Mouse (Mus musculus) MEL-GATA-1-ER (cell line): ENCODE results near the gene Nlrp4c.
"Not testable (repeated sequence)": the region's sequence is repeated elsewhere in the genome, so short reads cannot be mapped to it uniquely, and the experiment has no call there.

Source experiments
- DNase-seq: peaks from one replicate; pipeline ENCODE4 v3.0.0-alpha.2; 2012; ENCODE audit warnings: low read depth; ENCODE audit errors: extremely low read depth

Nlrp4c gene

DNA sequence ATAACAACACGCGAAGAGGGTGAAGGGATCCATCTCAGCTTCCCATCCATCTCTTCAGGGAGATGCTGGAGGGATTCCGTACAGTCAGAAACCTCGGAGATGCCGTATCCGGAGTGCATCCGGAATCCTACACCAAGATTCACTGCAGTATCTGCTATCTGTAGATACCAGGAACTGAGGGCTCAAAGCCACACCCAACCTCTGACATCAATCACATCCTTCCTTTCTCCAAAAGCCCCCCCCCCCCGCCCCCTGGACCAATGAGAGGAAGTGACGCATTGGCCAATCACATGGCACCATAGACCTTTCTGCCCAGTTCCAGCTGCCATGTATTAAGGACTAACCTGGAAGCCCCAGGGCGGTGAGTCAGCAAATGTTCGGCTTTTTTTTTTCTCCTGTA lies at the start of gene Nlrp4c:
TSS of gene Nlrp4c (plus strand) at position 301 of the 400 bp plus-strand sequence.
- DNase-seq: no peak

GRCm38 (mm10) chr7:6010910-6011309 lies 34.1 kb upstream of the Nlrp4c start, which contains the start of gene Vmn1r65:
Gene Vmn1r65, minus strand, starts transcription at chr7:6011010.
- DNase-seq: no peak

- no peak for DNase-seq
These were observed 74.5 kb downstream of the Nlrp4c start for GRCm38 (mm10) chr7:6119501-6119900.

- DNase-seq: not testable (repeated sequence)
These were observed 75.1 kb downstream of the Nlrp4c start for GRCm38 (mm10) chr7:6120104-6120503.

DNA sequence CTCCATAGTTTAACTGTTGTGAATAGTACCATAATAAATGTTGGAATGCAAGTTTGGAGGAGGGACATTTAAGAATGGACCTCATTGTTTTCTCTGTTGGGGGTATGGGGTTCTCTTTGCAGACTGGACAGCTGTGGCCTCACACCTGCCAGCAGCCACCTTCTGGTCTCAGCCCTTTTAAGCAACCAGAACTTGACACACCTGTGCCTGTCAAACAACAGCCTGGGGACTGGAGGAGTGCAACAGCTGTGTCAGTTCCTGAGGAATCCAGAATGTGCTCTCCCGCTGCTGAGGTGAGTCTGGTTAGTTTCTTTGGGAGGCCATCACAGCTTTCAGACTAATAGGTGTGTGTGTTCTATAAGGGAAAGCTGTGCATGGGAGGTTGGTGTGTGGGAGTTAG lies 76.2 kb downstream of the Nlrp4c start:
- DNase-seq: not testable (repeated sequence)

GRCm38 (mm10) chr7:6126690-6127448 lies 81.9 kb downstream of the Nlrp4c start:
- peak; percentile 62 for DNase-seq

GRCm38 (mm10) chr7:6130346-6130745 lies 85.4 kb downstream of the Nlrp4c start:
- no peak for DNase-seq

DNA sequence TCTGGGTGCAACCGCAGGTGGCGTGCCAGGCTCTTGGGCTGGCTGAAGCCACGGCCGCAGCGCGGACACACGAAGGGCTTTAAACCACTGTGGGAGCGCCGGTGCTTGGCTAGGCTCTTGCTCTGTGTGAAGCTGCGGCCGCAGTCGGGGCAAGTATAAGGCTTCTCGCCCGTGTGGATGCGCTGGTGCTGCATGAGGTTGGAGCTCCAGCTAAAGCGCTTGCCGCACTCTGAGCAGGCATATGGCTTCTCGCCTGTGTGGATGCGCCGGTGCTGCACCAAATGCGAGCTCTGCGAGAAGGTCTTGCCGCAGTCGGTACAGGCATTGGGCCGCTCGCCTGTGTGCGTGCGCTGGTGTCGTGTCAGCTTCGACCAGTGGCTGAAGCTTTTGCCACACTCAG lies 87.7 kb downstream of the Nlrp4c start:
- no peak for DNase-seq

DNA sequence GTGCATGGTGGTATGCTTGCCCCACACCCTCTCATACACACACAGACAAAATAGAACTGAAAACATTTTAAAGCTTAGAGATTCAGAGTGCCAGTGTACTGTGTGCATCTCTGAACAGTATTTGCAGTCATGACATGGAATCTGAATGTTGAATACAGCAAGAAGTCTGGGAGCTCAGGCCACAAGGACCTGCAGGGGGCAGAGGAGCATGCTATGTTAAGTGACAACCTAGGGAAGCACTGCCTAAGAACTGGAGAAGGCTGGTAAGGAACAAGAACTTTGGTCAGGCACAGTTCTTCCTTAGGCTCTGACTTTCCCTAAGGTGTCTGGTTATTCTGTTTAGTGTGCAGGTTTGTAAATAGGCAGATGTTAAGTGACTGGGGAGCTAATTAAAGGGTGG lies 91.5 kb downstream of the Nlrp4c start:
- DNase-seq: no peak

DNA sequence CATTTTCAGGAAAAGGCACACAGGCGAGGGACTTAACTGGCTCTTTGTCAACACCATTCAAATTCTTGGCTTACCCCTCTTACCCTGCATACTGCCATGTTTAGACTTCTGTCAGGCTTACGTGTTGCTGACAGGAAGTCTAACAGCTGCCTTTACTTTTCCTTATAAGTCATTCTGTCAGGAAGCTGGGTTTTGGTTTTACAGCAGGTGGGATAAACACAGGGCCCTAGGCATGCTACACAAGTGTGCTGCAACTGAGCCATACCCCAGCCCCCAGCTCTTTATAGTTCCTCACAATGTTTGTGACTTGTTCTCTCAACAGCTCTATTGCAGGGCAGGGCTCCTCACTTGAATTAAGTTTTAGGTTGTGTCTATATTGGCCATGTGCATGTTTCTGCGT lies 94.3 kb downstream of the Nlrp4c start:
- no peak for DNase-seq

GRCm38 (mm10) chr7:6143991-6144531 lies 99.1 kb downstream of the Nlrp4c start:
- DNase-seq: no peak

DNA sequence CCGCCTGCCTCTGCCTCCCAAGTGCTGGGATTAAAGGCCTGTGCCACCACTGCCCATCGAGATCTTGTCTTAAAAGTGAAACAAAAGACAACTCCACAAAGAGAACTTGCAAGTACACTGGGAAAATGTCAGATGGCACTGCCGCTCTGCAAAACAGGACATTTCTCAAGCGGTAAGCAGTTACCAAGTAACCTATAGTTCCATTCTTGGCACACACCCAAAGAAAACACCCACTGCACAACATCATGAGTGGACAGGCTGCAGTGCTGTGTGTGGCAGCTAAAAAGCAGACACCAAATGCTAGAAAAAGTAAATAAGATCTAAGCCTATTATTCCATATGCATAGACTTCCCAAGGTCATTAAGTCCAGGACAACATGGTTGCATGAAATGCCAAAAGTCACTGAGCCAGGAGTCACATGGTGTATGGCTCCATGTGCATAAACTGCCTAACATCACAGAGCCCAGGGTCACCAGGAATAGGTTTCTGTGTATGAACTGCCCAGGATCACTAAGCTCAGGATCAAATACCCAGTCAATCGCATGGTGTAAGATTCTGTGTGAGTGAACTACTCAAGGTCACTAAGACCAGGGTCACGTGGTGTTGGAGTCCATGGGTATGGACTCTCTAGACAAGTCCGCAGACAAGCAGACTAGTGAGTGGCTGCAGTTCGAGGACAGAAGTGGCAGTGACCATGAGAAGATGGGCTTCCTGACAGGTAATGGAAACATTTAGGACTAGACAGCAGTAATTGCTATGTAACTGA lies 100.6 kb downstream of the Nlrp4c start:
- no peak for DNase-seq

DNA sequence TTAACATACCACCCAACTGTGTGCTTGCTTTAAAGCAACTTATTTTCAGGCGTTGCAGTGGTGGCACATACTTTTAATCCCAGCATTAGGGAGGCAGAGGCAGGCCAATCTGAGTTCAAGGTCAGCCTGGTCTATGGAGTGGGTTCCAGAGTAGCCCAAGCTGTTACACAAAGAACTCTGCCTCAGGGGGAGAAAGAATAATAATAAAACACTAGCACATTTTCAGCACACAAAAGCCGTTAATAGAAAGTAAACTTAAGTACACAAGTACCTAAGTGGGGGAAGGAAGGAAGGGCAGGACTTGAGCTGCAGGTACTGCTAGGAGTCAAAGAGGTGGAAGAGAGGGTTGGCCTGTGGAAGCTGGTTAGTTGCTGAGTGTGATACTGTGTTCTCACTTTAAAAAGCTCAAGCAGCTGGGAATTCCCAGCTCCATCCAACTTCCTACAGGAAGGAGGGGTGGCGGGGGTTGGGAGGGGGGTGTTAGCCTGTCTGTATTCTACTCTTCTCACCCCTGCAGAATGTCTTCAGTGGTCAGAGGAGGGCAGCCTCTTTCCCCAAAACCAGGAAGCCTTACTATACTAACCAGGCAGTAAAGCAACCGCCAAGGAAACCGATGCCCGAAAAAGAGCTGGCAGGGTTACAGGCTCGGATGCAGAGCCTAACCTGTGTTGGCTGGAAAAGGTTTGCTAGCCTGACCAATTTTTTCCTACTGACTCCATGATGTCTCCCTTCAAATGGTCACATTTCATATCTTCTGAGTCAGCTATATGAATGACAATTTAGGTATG lies 101.4 kb downstream of the Nlrp4c start:
- no peak for DNase-seq

DNA sequence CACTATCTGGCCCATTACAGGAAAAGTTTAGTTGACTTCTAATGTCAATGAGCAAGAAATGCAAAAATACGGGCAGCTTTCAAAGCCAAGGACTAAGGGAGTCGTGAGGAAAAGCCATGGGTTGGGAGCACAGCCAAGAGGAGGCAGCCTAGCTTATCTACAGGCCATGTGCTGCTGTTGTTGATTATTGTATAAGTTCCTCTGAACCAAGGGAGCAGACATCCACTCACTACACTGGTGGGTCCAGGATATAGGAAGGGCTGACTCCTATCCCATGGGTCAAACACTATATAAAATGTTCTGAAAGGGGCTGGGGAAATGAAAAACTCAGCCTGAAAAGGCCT lies 102.0 kb downstream of the Nlrp4c start:
- no peak for DNase-seq

DNA sequence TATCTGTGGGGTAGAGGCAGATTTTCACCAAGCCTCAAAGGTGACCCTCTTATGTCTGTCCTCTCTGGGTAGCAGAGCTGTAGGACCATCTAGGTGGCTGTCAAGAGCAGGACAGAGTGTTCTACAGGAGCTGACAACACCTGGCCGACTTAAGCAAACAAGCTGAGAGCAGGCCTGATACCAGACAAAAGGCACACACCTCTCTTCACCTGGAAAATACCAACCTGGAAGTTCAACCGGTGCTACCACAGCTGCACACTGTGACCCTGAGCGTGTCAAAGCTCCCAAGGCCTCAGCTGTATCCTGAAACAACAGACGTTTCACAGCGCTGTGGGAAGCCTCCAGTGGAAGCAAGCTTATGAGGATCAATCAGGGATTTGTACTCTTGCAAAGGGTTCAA lies 102.7 kb downstream of the Nlrp4c start:
- DNase-seq: no peak

DNA sequence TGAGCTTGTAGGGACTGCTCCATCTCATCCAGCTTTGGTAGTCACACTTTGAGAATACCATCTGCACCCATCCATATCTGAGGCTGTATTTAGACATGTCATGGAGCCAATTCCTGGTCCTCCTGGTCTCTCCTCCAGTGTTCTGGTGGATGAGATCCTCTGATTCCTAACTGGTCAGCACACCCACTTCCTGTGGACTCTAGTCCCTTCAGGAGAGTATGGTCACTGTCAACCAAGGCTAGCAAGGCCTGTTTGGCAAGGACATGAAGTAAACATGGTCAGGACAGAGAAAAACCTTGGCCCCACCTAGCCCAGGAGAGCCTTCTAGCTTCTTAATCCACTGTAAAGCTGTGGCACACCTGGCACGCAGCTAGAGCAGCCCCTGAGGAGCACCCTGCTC lies 106.3 kb downstream of the Nlrp4c start:
- no peak for DNase-seq

DNA sequence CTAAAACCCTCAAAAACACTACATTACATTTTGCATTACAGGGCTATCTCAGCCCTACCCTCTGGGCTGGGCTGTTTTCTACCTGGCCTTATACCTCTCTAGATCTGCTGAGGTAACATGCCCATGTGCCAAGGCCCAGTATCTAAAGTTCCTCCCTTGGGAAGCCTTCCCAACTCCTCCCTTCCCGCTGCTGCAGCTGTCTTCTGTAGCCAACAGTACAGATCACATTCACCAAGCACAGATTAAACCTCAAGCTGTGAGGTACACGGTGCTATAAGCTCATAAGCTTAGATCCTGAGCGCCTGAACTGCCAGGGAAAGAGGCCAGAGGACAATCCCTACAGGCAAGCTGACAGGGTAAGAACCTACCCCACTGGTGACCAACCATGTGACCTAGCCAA lies 107.1 kb downstream of the Nlrp4c start:
- DNase-seq: no peak

DNA sequence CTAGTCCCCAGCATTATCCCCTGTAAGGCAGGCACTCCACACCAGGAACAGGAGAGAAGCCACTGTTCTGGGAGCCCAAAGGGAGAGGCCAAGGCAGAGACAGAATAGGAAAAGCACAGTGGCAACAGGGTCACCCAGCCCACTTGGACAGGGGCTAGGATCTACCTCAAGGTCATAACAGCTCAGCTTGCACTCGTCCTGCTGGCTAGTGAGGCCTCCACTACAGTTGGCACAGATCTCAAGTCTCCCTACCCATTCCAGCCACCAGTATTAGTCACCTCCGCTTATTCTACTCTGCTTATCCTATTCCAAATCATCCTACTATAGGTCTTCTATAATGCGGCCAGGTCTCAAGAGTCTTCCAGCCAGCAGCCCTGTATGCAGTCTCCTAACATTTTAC lies 108.2 kb downstream of the Nlrp4c start:
- DNase-seq: no peak

DNA sequence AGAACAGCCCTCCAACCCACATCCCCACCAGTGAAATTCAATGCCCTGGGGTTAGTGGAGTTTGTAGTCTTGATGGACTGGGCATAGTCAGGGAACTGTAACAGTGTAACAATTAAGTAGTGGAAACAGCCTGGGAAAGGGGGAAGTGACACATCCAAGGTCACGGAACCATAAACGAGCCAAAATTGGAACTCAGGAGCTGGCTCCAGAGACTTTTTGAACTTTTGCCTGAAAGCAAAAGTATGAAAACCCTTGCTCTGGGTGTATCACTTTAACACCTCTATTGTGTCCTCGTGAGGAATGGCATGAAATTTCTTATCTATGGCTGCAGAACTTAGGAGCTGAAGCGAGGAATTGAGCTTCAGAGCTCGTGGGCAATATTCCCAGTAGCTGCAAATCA lies 109.2 kb downstream of the Nlrp4c start:
- no peak for DNase-seq
